ENCODE assay signal across 8 mouse cellular contexts in genomic region chr7:127024755-127025555, GRCm38 (mm10). TPM values are rescaled to one million over a fixed set of nuclear protein-coding genes. Genes with fewer than 3 reads are reported as not detected.
DNase-seq lines count a peak whose midpoint lies in the region; ATAC-seq and TF ChIP-seq lines count a peak whose summit lies in the region.

No protein-coding gene starts in this region.

- H3K79me2 ChIP-seq in MEL (ENCODE audit: control insufficient read depth, insufficient read depth, low read length, poor library complexity), result peaks cover 41% of the 10 kb centered on the region

- peaks cover 11 to 34% of the 10 kb centered on the region in 2 experiments; a peak in 3 of 4 replicates for H3K4me1 ChIP-seq in MEL (ENCODE audit: control insufficient read depth in 1 of 2, insufficient read depth in 2 of 2, low read length in 2 of 2)
- peaks cover 38% of the 10 kb centered on the region for H3K4me1 ChIP-seq in forebrain, embryonic 14.5 days (ENCODE audit: control insufficient read depth, insufficient read depth, low read length)
- peaks cover 64% of the 10 kb centered on the region for H3K4me1 ChIP-seq in neural tube, embryonic 13.5 days (replicated peaks)
- peaks cover 48% of the 10 kb centered on the region for H3K4me1 ChIP-seq in thymus, adult 2 months (replicated peaks; ENCODE audit: control insufficient read depth, insufficient read depth, low read length)

- TF ChIP-seq CTCF in MEL (IDR thresholded peaks at IDR 0.05 in 2 of 3, conservative IDR thresholded peaks at IDR 0.05 in 1 of 3; ENCODE audit: control insufficient read depth in 1 of 3, insufficient read depth in 1 of 3, low read depth in 2 of 3, low read length in 3 of 3, poor library complexity in 1 of 3, severe bottlenecking in 1 of 3), result peak; percentile 26 to 52 (median 27); a peak in 5 of 6 replicates
- TF ChIP-seq CTCF in thymus, adult 2 months (IDR thresholded peaks at IDR 0.05; ENCODE audit: borderline replicate concordance, control insufficient read depth, extremely low read depth, insufficient read depth, low read length, poor library complexity), result peak; percentile 82

- TF ChIP-seq POLR2A in MEL (IDR thresholded peaks at IDR 0.05; ENCODE audit: control insufficient read depth in 1 of 2, insufficient read depth in 1 of 2, low read depth in 1 of 2, low read length in 2 of 2, poor library complexity in 1 of 2), result peak; percentile 48 to 79; a peak in 2 of 4 replicates
- TF ChIP-seq POLR2A in thymus, adult 2 months (IDR thresholded peaks at IDR 0.05; ENCODE audit: control insufficient read depth, extremely low read depth, insufficient read depth, low read length, poor library complexity), result 0 out of 2 replicates have a peak, but pooled peaks have one; percentile 48

- intact Hi-C loops in heart, postnatal 10 days (cut with DNase I), result loop anchor here (5.0 kb wide), 2 partner anchors 77 to 203 kb away; no protein-coding TSS in a partner anchor

- peaks cover 10 to 34% of the 10 kb centered on the region in 2 experiments for H3K36me3 ChIP-seq in MEL (ENCODE audit: control insufficient read depth in 1 of 2, insufficient read depth in 2 of 2, low read length in 2 of 2)
- peaks cover 43% of the 10 kb centered on the region for H3K36me3 ChIP-seq in forebrain, embryonic 14.5 days (ENCODE audit: control insufficient read depth, insufficient read depth, low read length)
- H3K36me3 ChIP-seq in neural tube, embryonic 13.5 days, result peaks cover 28% of the 10 kb centered on the region
- peaks cover 7% of the 10 kb centered on the region; the same call in 1 of the 2 replicates for H3K36me3 ChIP-seq in thymus, adult 2 months (ENCODE audit: control insufficient read depth, insufficient read depth, low read length)

- peak overlapping the region; percentile 97 for H3K9ac ChIP-seq in MEL (ENCODE audit: control insufficient read depth, low read depth, low read length, poor library complexity, severe bottlenecking)
- peak overlapping the region; percentile 99 for H3K9ac ChIP-seq in forebrain, embryonic 14.5 days (ENCODE audit: low read length)
- peak overlapping the region; percentile 100 for H3K9ac ChIP-seq in neural tube, embryonic 13.5 days

- H3K4me2 ChIP-seq in forebrain, embryonic 14.5 days (ENCODE audit: low read length), result peak overlapping the region; percentile 98
- H3K4me2 ChIP-seq in neural tube, embryonic 13.5 days, result peak overlapping the region; percentile 99

- H3K9me3 ChIP-seq in MEL (replicated peaks; ENCODE audit: insufficient read depth, low read length), result no peaks in the 10 kb centered on the region
- no peaks in the 10 kb centered on the region for H3K9me3 ChIP-seq in forebrain, embryonic 14.5 days (replicated peaks; ENCODE audit: control insufficient read depth, low read length)
- no peaks in the 10 kb centered on the region for H3K9me3 ChIP-seq in neural tube, embryonic 13.5 days

- H3K27me3 ChIP-seq in MEL (ENCODE audit: control insufficient read depth in 1 of 2, insufficient read depth in 2 of 2, low read length in 2 of 2), result no peaks in the 10 kb centered on the region
- no peaks in the 10 kb centered on the region for H3K27me3 ChIP-seq in forebrain, embryonic 14.5 days (replicated peaks; ENCODE audit: control insufficient read depth, insufficient read depth, low read length)
- no peaks in the 10 kb centered on the region for H3K27me3 ChIP-seq in neural tube, embryonic 13.5 days
- no peaks in the 10 kb centered on the region for H3K27me3 ChIP-seq in thymus, adult 2 months (ENCODE audit: control insufficient read depth, insufficient read depth, low read length)

- peak; percentile 43 for ATAC-seq in forebrain, embryonic 14.5 days
- ATAC-seq in neural tube, embryonic 13.5 days (ENCODE audit: low read depth), result peak; percentile 47

- peak overlapping the region; percentile 93 for H3K27ac ChIP-seq in MEL (ENCODE audit: control insufficient read depth, low read depth, low read length)
- peak overlapping the region; percentile 99 for H3K27ac ChIP-seq in forebrain, embryonic 14.5 days (ENCODE audit: low read depth, low read length)
- H3K27ac ChIP-seq in neural tube, embryonic 13.5 days (replicated peaks), result peak overlapping the region; percentile 100
- peak overlapping the region; percentile 89 for H3K27ac ChIP-seq in thymus, adult 2 months (ENCODE audit: control insufficient read depth, insufficient read depth, low read length)

- WGBS in forebrain, embryonic 14.5 days, result under 1% methylated on average over 30 of the region's 30 CpGs
- WGBS in neural tube, embryonic 13.5 days, result under 1% methylated on average over 30 of the region's 30 CpGs
- WGBS in thymus, adult 2 months, result under 1% methylated on average over 30 of the region's 30 CpGs

- peak; percentile 87 for DNase-seq in MEL (ENCODE audit: low read depth, low spot score)
- peak; percentile 92 for DNase-seq in cerebellum, adult 11-12 months
- peak; percentile 91 for DNase-seq in forebrain, embryonic 14.5 days (ENCODE audit: low spot score)
- DNase-seq in heart, postnatal 10 days, result peak; percentile 87 to 89
- peak; percentile 84 to 93 for DNase-seq in kidney, postnatal 4 days
- DNase-seq in lung, adult 18-20 months, result peak; percentile 87 to 90
- DNase-seq in thymus, adult 2 months, result peak; percentile 87

- peak overlapping the region; percentile 59 to 86 for H3K4me3 ChIP-seq in MEL (ENCODE audit: control insufficient read depth in 1 of 2, insufficient read depth in 1 of 2, low read depth in 2 of 2, low read length in 2 of 2)
- peak overlapping the region; percentile 97 for H3K4me3 ChIP-seq in forebrain, embryonic 14.5 days (ENCODE audit: low read depth, low read length)
- H3K4me3 ChIP-seq in neural tube, embryonic 13.5 days, result peak overlapping the region; percentile 97
- H3K4me3 ChIP-seq in thymus, adult 2 months (ENCODE audit: control insufficient read depth, insufficient read depth, low read length), result peak overlapping the region; percentile 86

- TF ChIP-seq RAD21 in MEL (IDR thresholded peaks at IDR 0.05; ENCODE audit: low read depth, low read length), result no peak; the same call in 1 of the 2 replicates

- TF ChIP-seq EP300 in MEL (IDR thresholded peaks at IDR 0.05; ENCODE audit: low read depth in 1 of 2, low read length in 2 of 2), result no peak; a peak in 1 of 4 replicates

TF ChIP-seq in MEL, 35 proteins besides CTCF, POLR2A, EP300 and RAD21 (continues in another document):
- no peak; the same call in 1 of the 2 replicates for TF ChIP-seq TCF12 (IDR thresholded peaks at IDR 0.05; ENCODE audit: low read depth, low read length)
- TF ChIP-seq HCFC1 (IDR thresholded peaks at IDR 0.05; ENCODE audit: low read depth, low read length), result no peak; the same call in 1 of the 2 replicates
- TF ChIP-seq KAT2A (conservative IDR thresholded peaks at IDR 0.05; ENCODE audit: low read depth, low read length), result no peak
- peak; percentile 88 for TF ChIP-seq MYC (IDR thresholded peaks at IDR 0.05; ENCODE audit: low read depth, low read length)
- peak; percentile 94 for TF ChIP-seq MAX (IDR thresholded peaks at IDR 0.05; ENCODE audit: low read length)
- peak; percentile 63 for TF ChIP-seq SIN3A (IDR thresholded peaks at IDR 0.05; ENCODE audit: low read length)
- no peak for TF ChIP-seq GABPA (IDR thresholded peaks at IDR 0.05; ENCODE audit: low read depth, low read length)
- TF ChIP-seq ZKSCAN1 (IDR thresholded peaks at IDR 0.05; ENCODE audit: low read depth, low read length), result no peak

RNA-seq across cellular contexts. Expression of gene Maz, which starts 1.9 kb away (rescaled TPM):
- 231 and 234 TPM in 2 replicates for total RNA-seq in MEL (2012; rRNA removed)
- polyA plus RNA-seq in MEL (2012; ENCODE audit: insufficient read depth in 1 of 2, insufficient read length in 2 of 2, low read depth in 1 of 2, low replicate concordance in 2 of 2, missing spikeins in 1 of 2), result 100 to 1,000 TPM in 1 of 2 experiments, not detected in 1; 540 TPM
- polyA plus RNA-seq in forebrain, embryonic 14.5 days (2014; fragmentation: Nextera tagmentation; extraction: Ambion mirVana), result 53.1 and 54.1 TPM in 2 replicates
- 100 to 1,000 TPM; 106 to 113 TPM for total RNA-seq in heart, postnatal 10 days (2021)
- polyA plus RNA-seq in neural tube, embryonic 13.5 days (2015; fragmentation: Nextera tagmentation; extraction: Ambion mirVana), result 71.7 and 72.1 TPM in 2 replicates
- 954 and 1,846 TPM in 2 replicates for polyA plus RNA-seq in thymus, adult 2 months (2012; rRNA removed)

RNA-seq across cellular contexts. Expression of gene Prrt2, which starts 3.9 kb away (rescaled TPM):
- total RNA-seq in MEL (2012; rRNA removed), result 0.12 and 0.13 TPM in 2 replicates
- polyA plus RNA-seq in MEL (2012; ENCODE audit: insufficient read depth in 1 of 2, insufficient read length in 2 of 2, low read depth in 1 of 2, low replicate concordance in 2 of 2, missing spikeins in 1 of 2), result 1 to 10 TPM in 1 of 2 experiments, not detected in 1; 1.4 TPM
- 13.7 and 20.1 TPM in 2 replicates for polyA plus RNA-seq in forebrain, embryonic 14.5 days (2014; fragmentation: Nextera tagmentation; extraction: Ambion mirVana)
- 1 to 10 TPM; 1.0 to 2.3 TPM for total RNA-seq in heart, postnatal 10 days (2021)
- 22.0 TPM in 2 replicates for polyA plus RNA-seq in neural tube, embryonic 13.5 days (2015; fragmentation: Nextera tagmentation; extraction: Ambion mirVana)
- 49.7 and 53.1 TPM in 2 replicates for polyA plus RNA-seq in thymus, adult 2 months (2012; rRNA removed)

RNA-seq across cellular contexts. Expression of gene Gm42742, which starts 4.1 kb away (rescaled TPM):
- total RNA-seq in MEL (2012; rRNA removed), result 13.8 and 20.5 TPM in 2 replicates
- polyA plus RNA-seq in MEL (2012; ENCODE audit: insufficient read depth in 1 of 2, insufficient read length in 2 of 2, low read depth in 1 of 2, low replicate concordance in 2 of 2, missing spikeins in 1 of 2), result 10 to 100 TPM in 1 of 2 experiments, not detected in 1; 27.2 TPM
- polyA plus RNA-seq in forebrain, embryonic 14.5 days (2014; fragmentation: Nextera tagmentation; extraction: Ambion mirVana), result 65.0 and 68.5 TPM in 2 replicates
- total RNA-seq in heart, postnatal 10 days (2021), result 10 to 100 TPM; 19.0 to 27.2 TPM
- 47.8 and 81.0 TPM in 2 replicates for polyA plus RNA-seq in neural tube, embryonic 13.5 days (2015; fragmentation: Nextera tagmentation; extraction: Ambion mirVana)
- 103 and 113 TPM in 2 replicates for polyA plus RNA-seq in thymus, adult 2 months (2012; rRNA removed)

RNA-seq across cellular contexts. Expression of gene Pagr1a, which starts 7.8 kb away (rescaled TPM):
- 55.4 and 60.2 TPM in 2 replicates for total RNA-seq in MEL (2012; rRNA removed)
- polyA plus RNA-seq in MEL (2012; ENCODE audit: insufficient read depth in 1 of 2, insufficient read length in 2 of 2, low read depth in 1 of 2, low replicate concordance in 2 of 2, missing spikeins in 1 of 2), result 10 to 100 TPM in 1 of 2 experiments, not detected in 1; 85.9 TPM
- 22.3 and 25.1 TPM in 2 replicates for polyA plus RNA-seq in forebrain, embryonic 14.5 days (2014; fragmentation: Nextera tagmentation; extraction: Ambion mirVana)
- 10 to 100 TPM in 1 of 2 experiments, 1 to 10 TPM in 1; 6.4 to 19.6 TPM for total RNA-seq in heart, postnatal 10 days (2021)
- polyA plus RNA-seq in neural tube, embryonic 13.5 days (2015; fragmentation: Nextera tagmentation; extraction: Ambion mirVana), result 49.5 and 50.4 TPM in 2 replicates
- polyA plus RNA-seq in thymus, adult 2 months (2012; rRNA removed), result 11.9 and 12.7 TPM in 2 replicates

RNA-seq across cellular contexts. Expression of gene Pagr1b, which starts 8.7 kb away (rescaled TPM):
- total RNA-seq in MEL (2012; rRNA removed), result 0.39 TPM in 1 of 2 replicates, not detected in the other
- polyA plus RNA-seq in MEL (2012; ENCODE audit: insufficient read depth in 1 of 2, insufficient read length in 2 of 2, low read depth in 1 of 2, low replicate concordance in 2 of 2, missing spikeins in 1 of 2), result 1 to 10 TPM in 1 of 2 experiments, not detected in 1; 4.5 TPM
- 0.34 and 0.74 TPM in 2 replicates for polyA plus RNA-seq in forebrain, embryonic 14.5 days (2014; fragmentation: Nextera tagmentation; extraction: Ambion mirVana)
- not detected for total RNA-seq in heart, postnatal 10 days (2021)
- polyA plus RNA-seq in neural tube, embryonic 13.5 days (2015; fragmentation: Nextera tagmentation; extraction: Ambion mirVana), result 0.50 and 0.61 TPM in 2 replicates
- 5.4 and 6.2 TPM in 2 replicates for polyA plus RNA-seq in thymus, adult 2 months (2012; rRNA removed)

Comparison
In these comparisons a context has a peak if more than half of its experiments do, and no peak if none do; other contexts are left out.
1. Peak in every context shown above with its lines: DNase-seq, ATAC-seq, H3K4me3 ChIP-seq and H3K27ac ChIP-seq.